Mouse (Mus musculus) C2C12 (cell line): Measurements from ENCODE around the gene Polr2j.

Source experiments
- CEBPB ChIP-seq: IDR thresholded peaks from one replicate; pipeline ENCODE4 v1.6.1; 2011; ENCODE audit warnings: low read depth, mild to moderate bottlenecking, control low read depth, moderate library complexity
- CTCF ChIP-seq: IDR thresholded peaks from one replicate; pipeline ENCODE4 v1.5.1; 2011; ENCODE audit not compliant: control insufficient read depth, insufficient read depth, insufficient read length
- FOSL1 ChIP-seq: IDR thresholded peaks from one replicate; pipeline ENCODE4 v1.8.0; 2011; ENCODE audit warnings: mild to moderate bottlenecking, low read length; ENCODE audit not compliant: poor library complexity, insufficient read depth, severe bottlenecking
- MAX ChIP-seq: IDR thresholded peaks from one replicate; pipeline ENCODE4 v1.6.1; 2011; ENCODE audit warnings: mild to moderate bottlenecking, control low read depth
- MYOD1 ChIP-seq: IDR thresholded peaks from one replicate; pipeline ENCODE4 v1.6.1; 2011; ENCODE audit warnings: low read depth; ENCODE audit not compliant: control insufficient read depth, insufficient read length
- MYOG ChIP-seq: IDR thresholded peaks from one replicate; pipeline ENCODE4 v1.6.1; 2011; ENCODE audit not compliant: control insufficient read depth, insufficient read length; ENCODE audit errors: extremely low read depth
- USF1 ChIP-seq: IDR thresholded peaks from one replicate; pipeline ENCODE4 v1.6.1; 2011; ENCODE audit warnings: low read depth, mild to moderate bottlenecking, control low read depth, moderate library complexity

GRCm38 (mm10) chr5:136140057-136140482 lies 23.6 kb downstream of the Polr2j start:
- TF ChIP-seq CTCF (no peak), MYOG (no peak), CEBPB (no peak), USF1 (no peak), FOSL1 (no peak), MYOD1 (no peak), MAX (no peak)
